Mouse (Mus musculus): ENCODE measurements around the gene Apeh.
"Not testable (repeated sequence)": the region's sequence is repeated elsewhere in the genome, so short reads cannot be mapped to it uniquely, and the experiment has no call there.

Gene Apeh

DNA sequence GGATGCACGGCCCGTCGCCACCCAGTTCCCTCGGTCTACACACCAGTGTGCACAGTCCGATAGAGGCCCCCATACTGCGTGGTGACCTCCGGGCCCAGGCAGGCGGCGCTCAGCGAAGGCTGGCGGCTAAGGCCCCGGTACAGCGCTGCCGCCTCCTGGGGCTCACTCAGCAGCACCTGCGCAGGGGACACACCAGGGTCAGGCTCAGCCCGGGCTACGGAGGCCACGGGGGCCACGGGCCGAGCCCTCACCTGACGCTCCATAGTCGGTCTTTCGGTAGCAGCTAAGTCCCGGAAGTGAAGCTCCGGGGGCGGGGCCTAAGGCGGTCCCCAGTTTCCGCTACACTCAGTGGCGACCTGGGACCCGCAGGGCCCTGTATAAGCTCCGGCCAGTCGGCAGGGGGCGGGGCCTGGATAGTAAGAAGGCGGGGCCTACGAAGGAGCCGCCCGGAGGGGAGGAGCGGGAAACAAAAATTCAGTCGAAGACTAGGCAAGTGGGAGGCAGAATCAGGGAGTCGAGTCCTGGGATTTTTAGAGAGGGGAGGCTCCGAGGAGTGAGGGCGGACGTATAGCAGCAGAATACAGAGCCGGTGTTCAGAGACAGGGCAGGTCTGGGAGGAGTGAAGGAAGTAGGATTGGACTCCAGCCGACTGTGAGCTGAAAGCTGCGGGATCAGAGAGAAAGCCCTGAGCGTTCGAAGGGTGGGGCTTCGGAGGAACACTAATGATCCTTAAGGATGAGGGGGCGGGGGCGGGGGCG lies at the start of gene Apeh:
Apeh (minus strand) TSS at position 423 of the 758 bp plus-strand sequence.
- peak; percentile 96 for DNase-seq (ENCODE audit: low read depth, low spot score)

DNA sequence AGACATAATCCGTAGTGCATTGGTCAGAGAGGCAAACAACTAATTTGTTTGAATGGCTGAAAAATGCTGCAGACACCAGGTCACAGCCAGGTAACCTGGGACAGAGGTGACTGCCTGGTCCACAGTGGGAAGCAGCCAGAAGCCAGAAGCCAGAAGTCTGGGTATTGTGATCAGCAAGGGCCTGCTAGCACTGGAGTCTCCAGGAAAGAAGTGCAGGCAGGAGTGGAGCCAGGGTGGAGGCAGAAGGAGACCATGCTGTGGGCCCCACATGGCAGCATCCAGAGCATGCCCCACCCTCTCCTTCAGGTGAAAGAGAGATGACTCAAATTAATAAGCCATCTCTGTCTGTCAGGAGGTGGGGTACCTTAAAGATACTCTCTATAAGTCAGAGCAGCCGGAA lies 49.1 kb upstream of the Apeh start:
- DNase-seq (ENCODE audit: low read depth, low spot score), result no peak

DNA sequence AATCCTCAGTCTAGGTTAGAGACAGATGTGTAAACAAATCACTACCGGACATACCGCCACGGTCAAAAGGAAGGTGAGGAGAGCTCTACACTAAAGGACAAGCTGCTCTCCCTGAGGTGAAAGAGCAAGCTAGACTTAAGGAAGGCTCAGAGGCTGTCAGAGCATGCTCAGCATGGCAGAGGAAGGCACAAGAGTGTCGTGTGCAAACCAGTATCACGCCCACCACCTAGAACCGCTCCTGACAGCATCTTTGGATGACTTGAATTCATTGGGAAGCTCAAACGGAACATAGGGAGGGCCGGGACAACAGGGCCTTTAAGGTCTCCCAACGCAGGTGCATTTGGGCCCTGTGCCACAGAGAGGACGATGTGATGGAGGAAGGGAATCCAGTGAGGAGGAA lies 47.0 kb upstream of the Apeh start:
- DNase-seq (ENCODE audit: low read depth, low spot score), result no peak

DNA sequence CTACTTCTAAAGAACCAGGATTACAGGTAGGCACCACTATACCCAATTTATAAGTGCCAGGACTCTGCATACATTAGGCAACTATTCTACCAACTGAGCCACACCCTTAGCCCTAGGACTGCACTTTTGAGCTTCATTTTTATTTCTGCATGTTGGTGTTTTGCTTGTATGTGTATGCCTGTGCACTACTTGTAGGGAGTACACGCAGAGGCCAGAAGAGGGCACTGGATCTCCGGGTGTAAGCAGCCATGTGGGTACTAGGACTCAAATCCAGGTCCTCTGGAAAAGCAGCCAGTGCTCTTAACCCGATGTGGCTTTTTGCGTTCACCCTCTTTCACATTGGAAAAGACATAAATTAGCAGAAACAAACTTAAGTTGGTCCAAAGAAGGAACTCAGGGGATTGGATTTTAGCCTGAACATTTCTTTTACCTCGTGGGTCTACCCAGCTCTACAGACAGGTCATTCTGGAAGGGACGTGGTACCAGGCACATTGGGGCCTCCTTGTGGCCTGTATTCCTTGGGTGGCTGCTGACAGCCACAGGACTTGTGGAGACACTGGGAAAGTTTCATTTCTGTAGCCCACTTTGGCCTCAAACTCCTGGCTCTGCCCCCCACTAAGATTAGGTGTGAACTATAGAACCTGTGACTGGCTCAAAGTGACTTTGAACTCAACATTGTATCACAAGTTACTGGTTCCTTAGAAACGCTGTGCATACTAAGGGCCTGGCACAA lies 45.7 kb upstream of the Apeh start:
- peak; percentile 33 for DNase-seq (ENCODE audit: low read depth, low spot score)

DNA sequence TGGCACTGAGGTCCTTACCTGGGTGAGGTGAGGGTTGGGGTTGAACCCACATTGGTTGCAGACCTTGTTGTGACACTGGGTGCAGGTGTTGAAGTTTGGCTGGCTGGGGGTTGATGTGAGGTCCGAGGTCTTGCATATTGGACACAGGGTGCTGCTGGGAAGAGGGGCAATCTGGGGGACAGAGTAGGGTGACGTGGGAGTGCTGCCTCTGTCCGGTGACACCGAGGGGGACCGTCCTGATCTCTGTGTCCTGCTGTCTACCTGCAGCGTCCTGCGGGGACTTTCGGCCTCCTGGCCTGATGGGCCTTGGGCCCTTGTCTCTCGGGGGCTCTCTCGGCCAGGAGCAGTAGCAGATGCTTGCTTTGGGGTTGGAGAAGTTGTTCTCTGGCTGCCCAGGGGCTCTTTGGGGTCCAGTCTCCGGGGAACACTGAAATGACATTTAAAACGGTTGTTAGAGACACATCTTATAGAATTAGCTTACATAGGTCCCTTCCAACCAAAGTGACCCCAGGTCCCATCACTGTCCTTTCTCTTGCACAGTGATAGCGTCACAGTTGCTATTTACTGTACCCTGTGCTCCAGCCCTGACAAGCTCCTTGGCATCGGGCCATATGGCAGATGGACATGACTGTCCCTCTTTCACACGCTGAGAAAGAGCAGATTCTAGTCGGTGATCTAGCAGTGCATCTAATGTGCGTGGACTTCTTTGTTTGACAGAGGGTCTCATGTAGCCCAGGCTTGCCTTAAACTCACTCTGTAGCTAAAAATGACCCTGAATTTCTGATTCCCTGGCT lies 45.0 kb upstream of the Apeh start:
- DNase-seq (ENCODE audit: low read depth, low spot score), result no peak

DNA sequence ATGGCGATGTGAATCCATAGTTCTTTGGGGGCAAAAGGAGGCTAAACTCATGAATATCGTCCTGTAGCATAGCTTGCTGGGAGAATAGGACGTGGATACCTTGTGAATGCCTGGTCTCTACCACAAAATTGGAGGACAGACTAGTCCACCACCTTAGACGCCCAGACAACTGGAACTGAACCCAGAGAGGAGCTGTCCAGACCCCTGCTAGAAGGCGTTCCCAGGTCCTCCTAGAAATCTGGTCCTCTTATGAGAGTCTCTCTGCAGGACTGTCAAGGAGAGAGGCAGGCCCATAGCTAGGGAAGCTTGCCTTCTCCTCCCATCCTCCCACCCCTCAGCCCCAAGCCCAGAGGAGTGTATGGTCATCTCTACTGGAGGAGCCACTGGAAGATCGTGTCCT lies 43.7 kb upstream of the Apeh start:
- no peak for DNase-seq (ENCODE audit: low read depth, low spot score)

DNA sequence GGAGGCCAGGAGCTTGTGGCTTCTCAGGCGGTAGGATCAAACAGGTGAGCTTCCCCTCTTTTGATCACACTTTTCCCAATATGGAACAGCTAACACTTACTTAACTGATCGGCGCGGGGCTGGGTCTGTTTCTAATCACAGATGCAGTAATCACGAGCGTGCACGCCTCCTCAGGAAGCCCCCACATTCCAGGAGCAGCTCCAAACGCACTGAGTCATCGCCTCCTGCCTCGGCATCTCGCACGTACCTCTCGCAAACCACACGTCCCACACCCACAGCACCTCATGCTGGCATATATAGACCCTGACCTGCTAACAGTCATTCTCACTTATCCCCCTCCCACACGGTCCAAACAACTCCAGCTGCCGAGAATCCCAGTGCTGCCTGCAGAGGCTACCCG lies 43.1 kb upstream of the Apeh start:
- peak; percentile 17 for DNase-seq (ENCODE audit: low read depth, low spot score)

DNA sequence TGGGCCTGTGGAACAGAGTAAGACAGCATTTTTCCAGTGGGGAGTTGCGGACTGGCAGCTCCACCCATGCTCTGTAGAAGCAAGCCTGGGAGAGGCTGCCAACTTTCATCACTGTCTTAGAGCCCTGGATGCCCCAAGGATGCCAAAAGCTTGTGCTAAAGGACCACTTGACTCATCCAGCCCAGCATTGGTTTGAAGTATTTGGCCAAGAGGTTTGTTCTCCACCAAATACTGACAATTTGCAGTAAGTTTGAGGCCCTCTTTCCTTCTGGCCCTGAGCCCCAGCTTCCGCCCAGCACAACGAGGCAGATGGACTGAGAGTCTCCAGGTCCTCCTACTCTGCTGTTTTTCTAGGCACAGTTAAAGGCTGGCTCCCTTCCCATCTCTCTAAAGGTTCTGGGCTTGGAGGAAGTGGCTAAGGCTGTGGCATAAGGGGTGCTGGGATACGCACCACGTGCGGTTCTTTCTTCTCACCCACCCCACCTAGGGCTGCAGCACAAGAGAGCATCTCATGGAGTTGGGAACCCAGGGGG lies 42.6 kb upstream of the Apeh start:
- no peak for DNase-seq (ENCODE audit: low read depth, low spot score)

DNA sequence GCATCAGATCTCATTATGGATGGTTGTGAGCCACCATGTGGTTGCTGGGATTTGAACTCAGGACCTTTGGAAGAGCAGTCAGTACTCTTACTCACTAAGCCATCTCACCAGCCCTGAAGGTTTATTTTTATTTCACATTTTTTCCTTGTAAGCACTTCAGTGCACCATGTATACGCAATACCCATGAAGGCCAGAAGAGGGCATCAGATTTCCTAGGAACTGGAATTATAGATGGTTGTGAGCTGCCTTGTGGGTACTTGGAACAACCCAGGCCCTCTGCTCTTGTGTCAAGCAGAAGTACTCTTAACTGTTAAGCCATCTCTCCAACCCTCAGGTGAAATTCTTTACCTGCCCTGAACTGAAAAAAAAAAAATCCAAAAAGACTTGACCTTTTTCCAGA lies 41.8 kb upstream of the Apeh start:
- peak; percentile 59 for DNase-seq (ENCODE audit: low read depth, low spot score)

DNA sequence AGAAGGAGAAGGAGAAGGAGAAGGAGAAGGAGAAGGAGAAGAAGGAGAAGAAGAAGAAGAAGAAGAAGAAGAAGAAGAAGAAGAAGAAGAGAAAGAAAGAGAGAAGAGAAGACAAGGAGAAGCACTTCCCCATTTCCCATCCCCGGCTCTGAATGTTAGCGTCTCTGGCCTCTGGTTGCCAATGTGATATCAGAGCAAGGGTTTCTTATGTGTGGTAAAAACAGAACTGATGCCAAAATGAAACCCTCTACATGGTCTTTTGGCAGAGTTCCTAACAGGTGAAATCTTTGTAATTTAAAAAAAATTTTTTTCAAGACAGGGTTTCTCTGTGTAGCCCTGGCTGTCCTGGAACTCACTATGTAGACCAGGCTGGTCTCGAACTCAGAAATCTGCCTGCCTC lies 41.3 kb upstream of the Apeh start:
- not testable (repeated sequence) for DNase-seq (ENCODE audit: low read depth, low spot score)

DNA sequence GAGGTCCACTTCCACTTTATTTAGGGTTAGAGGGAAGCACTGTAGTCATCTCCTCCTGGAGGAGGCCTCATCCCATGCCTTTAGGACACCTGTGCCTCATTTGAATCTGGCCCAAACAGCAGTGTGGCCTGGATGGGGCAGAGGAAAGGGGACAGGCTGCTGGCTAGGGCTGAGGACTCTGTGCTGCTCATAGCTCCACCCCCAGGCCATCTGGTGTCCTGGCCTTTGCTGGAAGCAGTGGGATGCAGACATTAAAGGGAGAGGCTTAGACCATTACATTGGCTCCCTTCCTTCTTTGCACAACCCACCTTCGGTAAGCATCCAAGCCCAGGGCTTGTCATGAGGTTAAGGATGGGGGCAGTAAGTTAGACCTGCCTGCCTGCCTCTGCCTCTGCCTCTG lies 39.1 kb upstream of the Apeh start:
- no peak for DNase-seq (ENCODE audit: low read depth, low spot score)

DNA sequence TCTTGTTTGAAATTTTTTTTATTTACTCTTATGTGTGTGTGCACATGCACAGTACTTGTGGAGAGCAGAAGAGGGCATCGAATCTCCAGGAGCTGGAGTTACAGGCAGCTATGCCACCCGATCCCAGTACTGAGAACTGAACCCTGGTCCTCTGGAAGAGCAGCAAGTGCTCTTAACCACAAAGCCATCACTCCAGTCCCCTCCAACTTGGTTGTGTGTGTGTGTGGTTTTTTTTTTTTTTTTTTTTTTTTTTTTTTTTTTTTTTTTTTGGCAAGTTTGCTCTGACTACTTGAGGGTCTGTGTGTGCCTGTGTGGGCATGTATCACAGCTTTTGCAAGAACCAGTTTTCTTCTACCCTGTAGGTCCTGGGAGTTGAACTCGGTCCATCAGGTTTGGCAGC lies 38.0 kb upstream of the Apeh start:
- no peak for DNase-seq (ENCODE audit: low read depth, low spot score)

DNA sequence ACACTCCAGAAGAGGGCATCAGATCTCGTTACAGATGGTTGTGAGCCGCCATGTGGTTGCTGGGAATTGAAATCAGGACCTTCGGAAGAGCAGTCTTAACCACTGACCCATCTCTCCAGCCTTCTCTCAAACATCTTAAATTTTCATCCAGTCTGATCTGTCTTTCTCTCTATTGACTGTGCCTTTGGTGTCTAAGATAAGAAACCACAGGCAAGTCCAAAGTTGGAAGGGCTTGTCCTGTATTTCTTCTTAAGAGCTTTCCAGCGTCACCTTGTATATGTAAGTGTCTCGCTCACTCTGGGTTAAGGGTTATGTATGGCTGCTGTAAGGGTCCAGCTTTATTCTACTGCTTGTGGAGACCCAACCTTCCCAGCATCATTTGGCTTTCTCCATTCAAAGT lies 37.1 kb upstream of the Apeh start:
- no peak for DNase-seq (ENCODE audit: low read depth, low spot score)

DNA sequence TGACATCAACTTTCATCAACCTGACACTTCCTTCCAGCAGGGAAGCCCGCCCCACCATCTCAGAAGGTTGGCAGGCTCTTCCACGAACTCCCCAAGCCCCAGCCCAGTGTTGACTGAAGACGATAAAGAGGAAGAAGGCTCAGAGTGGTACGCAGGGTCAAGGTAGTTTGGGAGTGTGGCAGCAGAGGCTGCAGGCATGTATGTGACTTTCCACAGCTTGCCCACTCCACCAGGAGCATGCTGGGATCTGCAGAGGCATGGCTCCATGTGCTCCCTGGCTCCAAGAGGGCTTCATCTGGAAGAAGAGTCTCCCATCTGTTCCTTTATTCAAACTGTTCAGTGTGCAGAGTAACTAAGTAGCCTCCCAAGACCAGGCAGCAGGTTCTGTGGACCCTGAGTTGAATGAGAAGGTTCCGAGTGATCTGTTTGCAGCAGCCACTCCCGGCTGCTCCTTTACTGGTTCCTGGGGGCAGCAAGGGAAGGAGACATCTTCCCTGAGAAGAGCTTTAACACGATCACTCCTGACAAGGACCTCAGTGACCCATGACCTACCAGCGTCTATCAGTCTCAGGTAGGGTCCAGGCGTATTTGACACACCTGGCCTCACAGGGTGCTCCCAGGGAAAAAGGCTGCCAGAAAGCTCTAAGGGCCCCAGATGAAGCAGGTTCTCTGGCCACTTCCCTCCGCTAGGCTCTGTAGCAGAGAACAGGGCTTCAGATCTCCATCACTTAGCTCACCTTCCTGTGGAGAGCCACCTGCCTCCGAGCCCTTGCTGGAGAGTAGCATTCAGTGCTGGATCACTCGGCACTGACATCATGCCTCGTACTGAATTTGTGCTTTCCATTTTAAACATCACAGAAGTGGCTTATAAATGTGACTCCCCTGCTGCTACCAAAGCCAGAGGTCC lies 34.9 kb upstream of the Apeh start:
- DNase-seq (ENCODE audit: low read depth, low spot score), result no peak

DNA sequence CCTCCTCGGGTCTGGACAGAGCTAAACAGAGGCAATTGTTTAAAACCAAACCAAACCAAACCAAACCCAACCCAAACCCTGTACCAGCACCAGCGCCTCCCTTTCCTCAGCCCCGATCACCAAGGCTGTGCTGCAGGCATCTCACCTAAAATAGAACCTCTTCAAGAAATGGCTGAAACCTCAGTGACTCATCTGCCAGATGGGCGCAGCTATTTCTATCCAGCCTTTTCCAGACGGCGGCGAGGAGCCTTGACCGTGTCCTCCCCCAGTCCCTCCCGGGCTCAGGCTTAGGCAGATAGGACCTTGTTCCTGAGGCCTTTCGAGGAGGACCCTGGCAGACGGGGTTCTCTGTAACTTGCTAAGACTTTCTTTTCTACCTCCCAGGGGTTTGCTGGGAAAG lies 33.8 kb upstream of the Apeh start:
- no peak for DNase-seq (ENCODE audit: low read depth, low spot score)

DNA sequence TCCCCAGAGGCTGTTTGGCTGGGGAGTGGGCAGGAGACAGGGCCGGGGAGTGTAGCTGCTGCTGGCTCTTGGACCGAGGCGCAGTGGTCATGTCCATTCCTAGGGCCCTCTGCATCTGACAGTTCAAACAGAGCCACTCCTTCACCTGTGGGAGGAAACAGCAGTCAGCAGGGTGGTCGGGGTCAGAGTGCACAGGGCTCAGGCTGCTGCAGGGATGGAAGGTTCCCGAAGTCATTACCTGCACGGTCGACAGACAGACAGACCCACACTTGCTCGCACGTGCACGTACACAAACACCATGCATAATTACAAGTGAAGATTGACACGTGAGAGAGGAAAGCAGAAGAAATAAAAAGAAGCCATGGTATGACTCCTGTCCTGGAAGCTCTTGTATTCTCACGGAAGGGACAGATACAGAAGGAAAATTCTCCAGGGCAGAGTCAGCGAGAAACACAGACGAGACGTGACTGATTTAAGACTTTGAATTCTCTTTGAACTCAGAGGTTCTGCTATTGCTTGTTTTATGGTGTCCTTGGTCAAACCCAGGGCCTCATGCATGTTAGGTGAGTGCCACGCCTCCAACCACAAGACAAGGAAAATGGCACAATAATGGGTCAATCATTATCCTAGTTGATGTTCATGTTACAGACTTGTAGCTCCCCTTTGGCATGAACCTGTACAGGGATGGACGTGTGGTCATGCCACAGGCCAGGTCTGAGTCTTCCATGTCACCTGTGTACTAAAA lies 32.2 kb upstream of the Apeh start:
- DNase-seq (ENCODE audit: low read depth, low spot score), result no peak

DNA sequence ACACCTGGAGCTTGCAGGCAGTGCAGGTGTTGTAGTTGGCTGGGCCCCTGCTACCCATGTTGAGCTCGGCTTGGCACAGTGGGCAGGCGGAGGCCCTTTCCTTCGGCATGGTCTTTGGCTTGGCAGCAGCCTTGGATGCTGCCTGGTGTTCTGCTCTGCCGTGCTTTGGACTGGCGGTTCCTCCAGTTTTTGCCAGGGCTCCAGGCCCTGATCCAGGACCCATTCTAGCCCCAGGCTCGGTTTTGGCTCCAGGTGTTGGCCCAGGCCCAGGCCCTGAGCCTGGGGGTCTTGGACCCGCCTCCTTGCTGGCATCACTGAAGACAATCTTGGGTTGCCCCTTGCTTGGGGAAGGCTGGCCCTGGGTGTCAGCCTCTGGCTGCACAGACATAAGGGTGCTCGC lies 31.3 kb upstream of the Apeh start:
- DNase-seq (ENCODE audit: low read depth, low spot score), result no peak

DNA sequence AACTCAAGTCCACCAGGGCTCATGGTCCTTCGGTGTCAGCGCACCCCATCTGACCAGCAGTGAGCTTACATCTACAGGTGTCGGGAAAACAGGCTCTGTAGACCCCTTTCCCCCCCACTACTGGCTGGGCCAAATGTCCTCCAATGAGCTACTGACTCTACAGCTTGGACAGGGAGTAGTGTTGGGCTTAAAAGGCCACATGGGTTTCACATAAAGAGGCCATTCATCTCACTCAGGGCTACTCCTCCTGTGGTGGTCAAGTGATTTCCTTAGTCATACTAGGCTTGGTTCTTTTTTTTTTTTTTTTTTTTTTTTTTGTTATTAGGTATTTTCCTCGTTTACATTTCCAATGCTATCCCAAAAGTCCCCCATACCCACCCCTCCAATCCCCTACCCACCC lies 29.5 kb upstream of the Apeh start:
- DNase-seq (ENCODE audit: low read depth, low spot score), result no peak

DNA sequence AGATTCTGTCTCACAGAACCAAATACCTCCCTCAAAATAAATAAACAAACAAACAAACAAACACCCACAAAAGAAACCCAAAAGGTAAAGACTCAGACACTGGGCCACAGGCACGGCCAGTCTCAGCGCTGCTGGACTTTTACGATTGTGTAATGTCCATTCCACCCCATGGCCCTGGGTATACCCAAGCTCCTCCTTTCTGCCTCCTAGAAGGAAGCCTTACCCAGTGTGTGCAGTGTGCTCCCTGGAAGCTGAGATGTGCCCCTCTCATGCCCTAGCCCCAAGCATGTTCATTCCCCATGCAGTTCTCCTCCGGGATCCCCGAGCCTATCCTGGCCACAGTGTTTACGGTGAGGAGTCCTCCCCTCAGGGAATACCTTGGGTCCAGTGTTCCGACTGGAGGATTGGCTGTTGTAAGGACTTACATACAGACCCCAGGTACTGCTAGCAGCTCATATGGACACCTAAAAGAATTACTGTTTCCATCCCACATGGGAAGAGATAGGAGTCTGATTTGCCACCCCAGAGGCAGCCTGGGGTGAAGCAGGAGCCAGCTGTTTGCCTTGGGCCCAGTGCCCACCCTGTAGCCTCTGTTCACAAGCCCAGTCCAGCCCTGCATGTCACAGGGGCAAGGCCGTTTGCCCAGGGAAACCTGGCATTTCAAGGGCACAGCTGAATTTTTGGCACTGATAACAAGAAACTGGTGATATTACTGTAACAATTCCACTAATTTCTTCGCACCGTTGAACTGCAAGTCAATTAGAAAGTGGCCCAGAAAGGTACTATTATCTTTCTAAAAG lies 27.0 kb upstream of the Apeh start:
- no peak for DNase-seq (ENCODE audit: low read depth, low spot score)

DNA sequence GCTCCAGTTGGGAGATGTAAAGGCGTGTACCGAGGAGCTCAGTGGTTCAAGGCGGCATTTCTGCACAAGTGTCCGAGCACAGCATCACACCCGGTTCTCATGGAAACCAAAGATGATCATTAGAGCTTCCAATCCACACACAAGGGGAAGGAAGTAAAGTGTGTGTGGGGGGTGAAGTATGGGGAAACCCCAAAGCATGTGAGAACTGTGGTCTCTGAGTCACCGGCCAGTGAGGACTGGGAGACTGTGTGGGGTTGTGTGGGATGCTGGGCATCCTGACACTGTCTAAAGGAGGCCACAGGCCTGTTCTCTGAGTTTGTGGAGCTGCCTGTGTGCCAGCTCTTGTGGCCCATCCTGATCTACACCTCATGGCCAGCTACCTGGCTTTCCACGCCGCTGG lies 26.3 kb upstream of the Apeh start:
- peak; percentile 44 for DNase-seq (ENCODE audit: low read depth, low spot score)

Measured in CD4-positive helper T cell, adult 2 months (primary cell).